Mouse (Mus musculus) CH12.LX (cell line): ENCODE measurements around the gene Clcn6. TPM values are rescaled to one million over a fixed set of nuclear protein-coding genes. Genes with fewer than 3 reads are reported as not detected.

Source experiments
- DNase-seq: peaks from one replicate; pipeline ENCODE4 v3.0.0-alpha.2; 2013; ENCODE audit errors: extremely low read depth
- H3K27ac ChIP-seq: 2 replicates; pipeline ENCODE4 v1.5.1; 2012; ENCODE audit warnings: low read depth, mild to moderate bottlenecking, control low read depth, moderate library complexity; ENCODE audit not compliant: insufficient read depth
- H3K27me3 ChIP-seq: replicated peaks from 2 replicates; pipeline ENCODE3; 2012; ENCODE audit warnings: inconsistent platforms
- H3K36me3 ChIP-seq, 2 experiments: replicated peaks in 1 of 2; 2 replicates each; pipeline versions ENCODE3 to v1.6.1; 2012; ENCODE audit warnings: inconsistent platforms in 1 of 2, low read length in 1 of 2, mild to moderate bottlenecking in 1 of 2, mixed read lengths in 1 of 2, moderate library complexity in 1 of 2; ENCODE audit not compliant: control insufficient read depth in 1 of 2, insufficient read depth in 1 of 2
- H3K4me1 ChIP-seq, 2 experiments: 2 replicates each; pipeline ENCODE4 v1.6.1; 2012; ENCODE audit warnings: inconsistent platforms in 1 of 2, moderate library complexity in 1 of 2; ENCODE audit not compliant: insufficient read depth in 2 of 2, control insufficient read depth in 1 of 2
- H3K4me2 ChIP-seq: 2 replicates; pipeline ENCODE4 v1.6.1; 2012; ENCODE audit warnings: low read depth, mild to moderate bottlenecking, control low read depth; ENCODE audit not compliant: poor library complexity, insufficient read depth, severe bottlenecking
- H3K4me3 ChIP-seq, 3 experiments: fragments of 150-350 bp in 1 of 3; sonication (generic) in 1 of 3; replicated peaks in 1 of 3; 2 replicates each; pipeline versions ENCODE3 to v1.5.1; 2011 to 2012; ENCODE audit warnings: low read depth in 2 of 3, low read length in 2 of 3, mild to moderate bottlenecking in 2 of 3, moderate library complexity in 2 of 3, control low read depth in 1 of 3, improper control_type of control experiment in 1 of 3, inconsistent platforms in 1 of 3, mixed read lengths in 1 of 3; ENCODE audit not compliant: poor library complexity in 1 of 3
- H3K79me2 ChIP-seq: replicated peaks from 2 replicates; pipeline ENCODE4 v1.6.1; 2012; ENCODE audit warnings: mild to moderate bottlenecking, moderate library complexity; ENCODE audit not compliant: control insufficient read depth, poor library complexity, insufficient read depth, severe bottlenecking; ENCODE audit errors: extremely low read depth
- H3K9ac ChIP-seq: 2 replicates; pipeline ENCODE4 v1.6.1; 2012; ENCODE audit warnings: low read depth, mild to moderate bottlenecking, control low read depth, moderate library complexity; ENCODE audit not compliant: insufficient read depth
- H3K9me3 ChIP-seq: replicated peaks from 2 replicates; pipeline ENCODE3; 2012; ENCODE audit warnings: low read length, inconsistent platforms, mixed read lengths
- BHLHE40 ChIP-seq: IDR thresholded peaks from 2 replicates; pipeline ENCODE4 v1.6.1; 2011; ENCODE audit warnings: mild to moderate bottlenecking, low read depth, low read length, improper control_type of control experiment
- CHD2 ChIP-seq: IDR thresholded peaks from 2 replicates; pipeline ENCODE4 v1.6.1; 2011; ENCODE audit warnings: low read length, improper control_type of control experiment
- CTCF ChIP-seq, 2 experiments: IDR thresholded peaks in 1 of 2; conservative IDR thresholded peaks in 1 of 2; 2 replicates each; pipeline ENCODE4 v1.5.1; 2011 to 2012; ENCODE audit warnings: low read depth in 2 of 2, low read length in 2 of 2, improper control_type of control experiment in 1 of 2, inconsistent platforms in 1 of 2, mild to moderate bottlenecking in 1 of 2, moderate library complexity in 1 of 2
- ELF1 ChIP-seq: IDR thresholded peaks from 2 replicates; pipeline ENCODE4 v1.6.1; 2014; ENCODE audit warnings: low read depth, mild to moderate bottlenecking, inconsistent platforms, low read length, improper control_type of control experiment
- ETS1 ChIP-seq: conservative IDR thresholded peaks from 2 replicates; pipeline ENCODE4 v1.6.1; 2012; ENCODE audit warnings: low read depth, mild to moderate bottlenecking, inconsistent platforms, low read length, improper control_type of control experiment, moderate library complexity
- GABPA ChIP-seq: IDR thresholded peaks from 2 replicates; pipeline ENCODE4 v1.6.1; 2012; ENCODE audit warnings: low read depth, low read length, improper control_type of control experiment, inconsistent platforms; ENCODE audit not compliant: insufficient replicate concordance
- HCFC1 ChIP-seq: IDR thresholded peaks from 2 replicates; pipeline ENCODE4 v1.6.1; 2012; ENCODE audit warnings: low read depth, mild to moderate bottlenecking, inconsistent platforms, low read length, improper control_type of control experiment
- IRF4 ChIP-seq: IDR thresholded peaks from 2 replicates; pipeline ENCODE4 v1.6.1; 2014; ENCODE audit warnings: low read depth, mild to moderate bottlenecking, inconsistent platforms, low read length, improper control_type of control experiment
- JUND ChIP-seq: conservative IDR thresholded peaks from 2 replicates; pipeline ENCODE4 v1.6.1; 2011; ENCODE audit warnings: low read depth, low read length, improper control_type of control experiment
- MAX ChIP-seq: IDR thresholded peaks from 2 replicates; pipeline ENCODE4 v1.6.1; 2011; ENCODE audit warnings: low read length, improper control_type of control experiment
- MAZ ChIP-seq: IDR thresholded peaks from 2 replicates; pipeline ENCODE4 v1.6.1; 2012; ENCODE audit warnings: low read depth, mild to moderate bottlenecking, inconsistent platforms, low read length, improper control_type of control experiment, moderate library complexity
- MEF2A ChIP-seq: IDR thresholded peaks from 2 replicates; pipeline ENCODE4 v1.6.1; 2014; ENCODE audit warnings: low read depth, mild to moderate bottlenecking, inconsistent platforms, low read length, improper control_type of control experiment, borderline replicate concordance
- MXI1 ChIP-seq: IDR thresholded peaks from 2 replicates; pipeline ENCODE4 v1.6.1; 2011; ENCODE audit warnings: mild to moderate bottlenecking, low read depth, low read length, improper control_type of control experiment
- NELFE ChIP-seq: IDR thresholded peaks from 2 replicates; pipeline ENCODE4 v1.6.1; 2011; ENCODE audit warnings: low read depth, low read length, improper control_type of control experiment
- NRF1 ChIP-seq: IDR thresholded peaks from 2 replicates; pipeline ENCODE4 v1.6.1; 2014; ENCODE audit warnings: low read depth, mild to moderate bottlenecking, inconsistent platforms, low read length, improper control_type of control experiment, moderate library complexity
- PAX5 ChIP-seq: IDR thresholded peaks from 2 replicates; pipeline ENCODE4 v1.6.1; 2012; ENCODE audit warnings: low read length, inconsistent platforms, mixed read lengths
- POLR2AphosphoS2 ChIP-seq: IDR thresholded peaks from 2 replicates; pipeline ENCODE4 v1.6.1; 2011; ENCODE audit warnings: low read depth, low read length, improper control_type of control experiment
- RAD21 ChIP-seq: IDR thresholded peaks from 2 replicates; pipeline ENCODE4 v1.6.1; 2011; ENCODE audit warnings: low read depth, mild to moderate bottlenecking, low read length, improper control_type of control experiment, moderate library complexity
- TBP ChIP-seq: conservative IDR thresholded peaks from 2 replicates; pipeline ENCODE4 v1.6.1; 2011; ENCODE audit warnings: low read depth, low read length, improper control_type of control experiment
- TCF12 ChIP-seq: IDR thresholded peaks from 2 replicates; pipeline ENCODE4 v1.6.1; 2014; ENCODE audit warnings: low read depth, mild to moderate bottlenecking, inconsistent platforms, low read length, improper control_type of control experiment
- USF2 ChIP-seq: conservative IDR thresholded peaks from 2 replicates; pipeline ENCODE4 v1.6.1; 2011; ENCODE audit warnings: low read depth, low read length, improper control_type of control experiment
- ZKSCAN1 ChIP-seq: IDR thresholded peaks from 2 replicates; pipeline ENCODE4 v1.6.1; 2012; ENCODE audit warnings: low read depth, inconsistent platforms, low read length, improper control_type of control experiment, borderline replicate concordance
- dilution Hi-C: fragments of 300-500 bp; cut with MboI; formaldehyde crosslinking; loops from 2 replicates; pipeline ENCODE4 v1.14.3; 2020; ENCODE audit warnings: low sequenced_read_pairs; ENCODE audit not compliant: extremely low pct_unique_long_range_greater_than_20kb, extremely low pct_ligation_motif_present
- in situ Hi-C: fragments of 300-500 bp; cut with MboI; formaldehyde crosslinking; loops from 3 replicates; pipeline ENCODE4 v1.14.3; 2019; ENCODE audit warnings: low sequenced_read_pairs, low pct_ligation_motif_present, low pct_unique_long_range_greater_than_20kb, mixed read lengths
- polyA plus RNA-seq: library from polyadenylated mRNA; unstranded; fragments of >175 nt; gene quantifications from 2 replicates; pipeline ENCODE4 v1.2.1, GENCODE M21; 2012; ENCODE audit warnings: low read depth; ENCODE audit not compliant: insufficient read length
- total RNA-seq, 2 experiments: library from RNA; depleted of rRNA; stranded (reverse); fragments of 300-350 nt in 1 of 2; fragments of >200 nt in 1 of 2; gene quantifications; 2 replicates each; pipeline ENCODE4 v1.2.3; 2012 to 2014

Clcn6 gene
- total and polyA plus RNA-seq, 3 experiments = 4.8 to 10.6 (median 5.7) TPM

- no peak for DNase-seq
- Histone ChIP-seq H3K9ac (no peak overlapping the region), H3K27ac (no peak overlapping the region)
- dilution Hi-C loops = no loop called here
- in situ Hi-C loops = no loop called here
- TF ChIP-seq GABPA (no peak), NELFE (no peak), USF2 (no peak), IRF4 (no peak), ELF1 (no peak), BHLHE40 (no peak), NRF1 (no peak), TBP (no peak), POLR2AphosphoS2 (no peak), RAD21 (no peak), CHD2 (no peak), JUND (no peak), MAZ (no peak), TCF12 (no peak)
- TF ChIP-seq, all 38 proteins: peak for 0
- Histone ChIP-seq H3K36me3 (peaks cover 28 to 42% of the 10 kb centered on the region in 2 experiments), H3K4me2 (no peak overlapping the region), H3K4me1 (no peaks in the 10 kb centered on the region), H3K79me2 (no peaks in the 10 kb centered on the region), H3K4me3 (no peak overlapping the region), H3K27me3 (no peaks in the 10 kb centered on the region), H3K9me3 (no peaks in the 10 kb centered on the region)
Observed at GRCm38 (mm10) chr4:148081201-148081600, 42.6 kb upstream of the Clcn6 start.

- TF ChIP-seq CTCF (conservative IDR thresholded peaks at IDR 0.05 in 1 of 2, IDR thresholded peaks at IDR 0.05 in 1 of 2; ENCODE audit: low read depth in 2 of 2, low read length in 2 of 2) (no peak), TBP (no peak), MXI1 (no peak), PAX5 (no peak), JUND (no peak), NELFE (no peak), HCFC1 (no peak), ZKSCAN1 (no peak), ELF1 (no peak), BHLHE40 (no peak), MAX (no peak), TCF12 (no peak), MEF2A (no peak), NRF1 (no peak), ETS1 (no peak), RAD21 (no peak), IRF4 (no peak), MAZ (no peak)
- TF ChIP-seq, all 38 proteins: peak for 0
- dilution Hi-C loops (no loop called here), in situ Hi-C loops (no loop called here)
- H3K9me3 ChIP-seq = no peaks in the 10 kb centered on the region
- H3K4me1 ChIP-seq = no peaks in the 10 kb centered on the region
- no peak overlapping the region for H3K4me3 ChIP-seq
- no peaks in the 10 kb centered on the region for H3K79me2 ChIP-seq
- no peak overlapping the region for H3K4me2 ChIP-seq
- H3K27ac ChIP-seq = no peak overlapping the region
- H3K9ac ChIP-seq = no peak overlapping the region
- H3K27me3 ChIP-seq = no peaks in the 10 kb centered on the region
- peaks cover 28 to 42% of the 10 kb centered on the region in 2 experiments for H3K36me3 ChIP-seq
- no peak for DNase-seq
Observed at GRCm38 (mm10) chr4:148080597-148080973, 42.0 kb upstream of the Clcn6 start.
